19 mouse cellular contexts compared by ENCODE assay signal in genomic region chr16:21418012-21418411, GRCm38 (mm10). TPM values are rescaled to one million over a fixed set of nuclear protein-coding genes. Genes with fewer than 3 reads are reported as not detected.
DNase-seq lines count a peak whose midpoint lies in the region; ATAC-seq and TF ChIP-seq lines count a peak whose summit lies in the region.
"Had no signal": no experiment of that assay in that cellular context is flagged by ENCODE, and none has a peak within 500 bp of the region (broad histone marks: within the 10 kb centered on the region; RNA-seq: fewer than 3 reads in every experiment).

No protein-coding gene starts in this region.

- H3K9me3 ChIP-seq in heart, embryonic 13.5 days, result no peaks in the 10 kb centered on the region
- no peaks in the 10 kb centered on the region for H3K9me3 ChIP-seq in ES-Bruce4 (replicated peaks; ENCODE audit: control insufficient read depth, insufficient read depth, low read length, poor library complexity, severe bottlenecking)
- H3K9me3 ChIP-seq: embryonic facial prominence, embryonic 12.5 days; forebrain, embryonic 15.5 days; heart, embryonic 15.5 days; neural tube, embryonic 13.5 days had no signal

- H3K27me3 ChIP-seq in heart, embryonic 13.5 days (replicated peaks), result no peaks in the 10 kb centered on the region
- no peaks in the 10 kb centered on the region; the same call in 1 of the 2 replicates for H3K27me3 ChIP-seq in ES-Bruce4 (ENCODE audit: control insufficient read depth, insufficient read depth, low read length, poor library complexity, severe bottlenecking)
- no peaks in the 10 kb centered on the region for H3K27me3 ChIP-seq in myocyte (ENCODE audit: control insufficient read depth, insufficient read depth, insufficient read length)
- H3K27me3 ChIP-seq: embryonic facial prominence, embryonic 12.5 days; forebrain, embryonic 15.5 days; neural tube, embryonic 13.5 days had no signal

- no peak for DNase-seq in heart, adult 8-10 months (ENCODE audit: low spot score)
- DNase-seq in ZHBTc4 (ENCODE audit: low read depth, low spot score), result peak; percentile 56
- no peak for DNase-seq in cerebellum, postnatal 25 days
- DNase-seq in urinary bladder, adult 2 months (ENCODE audit: low spot score), result no peak
- DNase-seq in neural tube, embryonic 10.5 days (ENCODE audit: extremely low spot score, low spot score), result no peak
- DNase-seq: adrenal gland, adult 8-10 months; cerebellum, adult 9-10 months; kidney, adult 11 months; lung, postnatal 14 days; right cerebral cortex, adult 18-20 months; thymus, postnatal 4 days had no signal

- 54% methylated on average over 5 of the region's 5 CpGs for WGBS in heart, embryonic 13.5 days

- H3K27ac ChIP-seq in heart, embryonic 13.5 days (replicated peaks), result no peak overlapping the region
- H3K27ac ChIP-seq in ES-Bruce4 (ENCODE audit: insufficient read depth, low read length), result no peak overlapping the region
- H3K27ac ChIP-seq: embryonic facial prominence, embryonic 12.5 days; forebrain, embryonic 15.5 days; heart, embryonic 15.5 days; neural tube, embryonic 13.5 days had no signal

- no peaks in the 10 kb centered on the region for H3K79me2 ChIP-seq in myocyte (ENCODE audit: control insufficient read depth, insufficient read depth)

- no peak overlapping the region for H3K4me3 ChIP-seq in heart, embryonic 13.5 days
- H3K4me3 ChIP-seq in ES-Bruce4 (ENCODE audit: low read depth, low read length) (no peak overlapping the region), myocyte (no peak overlapping the region)
- H3K4me3 ChIP-seq: embryonic facial prominence, embryonic 12.5 days; erythroblast, embryonic 14.5 days; forebrain, embryonic 15.5 days; heart, embryonic 15.5 days; neural tube, embryonic 13.5 days had no signal

- H3K36me3 ChIP-seq in heart, embryonic 13.5 days, result no peaks in the 10 kb centered on the region
- H3K36me3 ChIP-seq in ES-Bruce4 (ENCODE audit: control insufficient read depth, insufficient read depth, low read length, poor library complexity, severe bottlenecking) (no peaks in the 10 kb centered on the region), myocyte (ENCODE audit: control insufficient read depth, insufficient read depth) (no peaks in the 10 kb centered on the region)
- H3K36me3 ChIP-seq: embryonic facial prominence, embryonic 12.5 days; forebrain, embryonic 15.5 days; heart, embryonic 15.5 days; neural tube, embryonic 13.5 days had no signal

- TF ChIP-seq POLR2A in ES-Bruce4 (IDR thresholded peaks at IDR 0.05; ENCODE audit: insufficient read depth, low read length), result no peak
- no peak for TF ChIP-seq POLR2A in myocyte (IDR thresholded peaks at IDR 0.05; ENCODE audit: insufficient read length, low read depth)

- peak; percentile 53; the same call in 1 of the 2 replicates for ATAC-seq in heart, embryonic 13.5 days (ENCODE audit: extremely low read depth, insufficient number of reproducible peaks, low FRiP score, low TSS enrichment)
- ATAC-seq: forebrain, embryonic 15.5 days had no signal

- H3K9ac ChIP-seq in heart, embryonic 13.5 days, result no peak overlapping the region
- H3K9ac ChIP-seq in ES-Bruce4 (ENCODE audit: low read depth, poor library complexity, severe bottlenecking), result no peak overlapping the region
- H3K9ac ChIP-seq: embryonic facial prominence, embryonic 12.5 days; forebrain, embryonic 15.5 days; heart, embryonic 15.5 days; neural tube, embryonic 13.5 days had no signal

- no peak for TF ChIP-seq CTCF in ES-Bruce4 (IDR thresholded peaks at IDR 0.05; ENCODE audit: low read depth, low read length)

- H3K4me2 ChIP-seq in heart, embryonic 13.5 days, result no peak overlapping the region
- peak overlapping the region; percentile 23 for H3K4me2 ChIP-seq in myocyte (ENCODE audit: low read depth)
- H3K4me2 ChIP-seq: embryonic facial prominence, embryonic 12.5 days; forebrain, embryonic 15.5 days; heart, embryonic 15.5 days; neural tube, embryonic 13.5 days had no signal

- peaks cover 15% of the 10 kb centered on the region for H3K4me1 ChIP-seq in heart, embryonic 13.5 days
- no peaks in the 10 kb centered on the region for H3K4me1 ChIP-seq in ES-Bruce4 (ENCODE audit: control insufficient read depth, insufficient read depth, low read length)
- H3K4me1 ChIP-seq: embryonic facial prominence, embryonic 12.5 days; neural tube, embryonic 13.5 days had no signal

- no peak overlapping the region for H3ac ChIP-seq in myocyte (ENCODE audit: control insufficient read depth, insufficient read length)

- TF ChIP-seq EP300 in ES-Bruce4 (IDR thresholded peaks at IDR 0.05; ENCODE audit: insufficient read depth, low read depth, low read length), result peak; percentile 68; the same call in 1 of the 2 replicates

TF ChIP-seq in myocyte, 11 proteins besides CTCF, POLR2A, EP300 and RAD21:
- no peak for TF ChIP-seq REST (IDR thresholded peaks at IDR 0.05; ENCODE audit: insufficient read depth, insufficient read length)
- TF ChIP-seq TCF3 (IDR thresholded peaks at IDR 0.05; ENCODE audit: insufficient read length, low read depth), result no peak
- peak in 1 of 3 experiments; percentile 47 for TF ChIP-seq MYOG (IDR thresholded peaks at IDR 0.05; ENCODE audit: control insufficient read depth in 1 of 3, insufficient read depth in 1 of 3, insufficient read length in 2 of 3, low read depth in 2 of 3)
- no peak for TF ChIP-seq USF1 (IDR thresholded peaks at IDR 0.05; ENCODE audit: low read depth)
- peak in 2 of 3 experiments; percentile 41 to 72 for TF ChIP-seq MYOD1 (IDR thresholded peaks at IDR 0.05; ENCODE audit: control insufficient read depth in 1 of 3, insufficient read length in 2 of 3, low read depth in 2 of 3)

RNA-seq across cellular contexts. Expression of gene Vps8, which starts 4.9 kb away (rescaled TPM):
- 18.9 and 21.1 TPM in 2 replicates for polyA plus RNA-seq in heart, embryonic 13.5 days (2015; fragmentation: Nextera tagmentation; extraction: Ambion mirVana)
- total RNA-seq in heart, adult 8-10 months (2022), result 10 to 100 TPM; 24.2 to 30.6 (median 27.2) TPM
- polyA plus RNA-seq in ES-Bruce4 (2011; ENCODE audit: insufficient read depth, insufficient read length, low read depth, missing spikeins) (25.4 and 26.9 TPM in 2 replicates), myocyte (2012; fragmentation: generic; extraction: Trizol) (19.4 TPM)
- 13.2 and 14.3 TPM in 2 replicates for polyA plus RNA-seq in urinary bladder, adult 2 months (2012; rRNA removed)
